15 mouse cellular contexts compared by ENCODE assay signal in the genomic region with DNA sequence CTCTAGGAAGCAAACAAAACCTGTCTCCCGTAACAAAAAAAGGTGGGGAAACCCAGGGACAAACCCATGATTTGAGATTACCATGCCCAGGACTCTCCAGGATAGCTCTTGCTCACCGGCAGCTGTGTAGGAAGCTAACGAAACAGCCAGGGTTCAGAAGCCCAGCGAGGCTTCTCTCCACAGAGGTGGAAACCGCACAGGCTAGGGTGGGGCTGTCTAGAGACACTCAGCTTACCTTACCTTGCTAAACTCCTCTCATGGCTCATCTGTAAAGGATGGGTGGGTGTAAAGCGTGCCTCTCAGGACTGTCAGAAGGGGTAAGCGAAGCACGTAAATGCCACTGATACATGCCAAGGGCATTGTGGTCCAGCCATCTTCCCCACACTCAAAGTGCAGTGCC.
DNase-seq lines count a peak whose midpoint lies in the region; ATAC-seq lines count a peak whose summit lies in the region.
"Had no signal": no experiment of that assay in that cellular context is flagged by ENCODE, and none has a peak within 500 bp of the region (broad histone marks: within the 10 kb centered on the region; RNA-seq: fewer than 3 reads in every experiment).

No protein-coding gene starts in this region.

- DNase-seq in heart, adult 11 months = peak; percentile 83
- DNase-seq in heart, postnatal 4 days = no peak
- DNase-seq in lung, postnatal 10 days = no peak
- DNase-seq in thymus, postnatal 14 days = peak; percentile 38
- DNase-seq in cerebellum, adult 8-10 months = no peak
- no peak for DNase-seq in layer of hippocampus, postnatal 25 days (ENCODE audit: extremely low spot score in 1 of 2, low spot score in 1 of 2)
- DNase-seq: adrenal gland, adult 2 months; gastrocnemius, postnatal 10 days; retina, postnatal 1 day had no signal

- H3K4me2 ChIP-seq in lung, embryonic 16.5 days (ENCODE audit: low read depth, low read length) = no peak overlapping the region
- H3K4me2 ChIP-seq: liver, embryonic 15.5 days had no signal

- peaks cover 29% of the 10 kb centered on the region for H3K4me1 ChIP-seq in lung, embryonic 16.5 days (replicated peaks; ENCODE audit: control insufficient read depth, insufficient read depth, low read length)
- peaks cover 25% of the 10 kb centered on the region; the same call in 1 of the 2 replicates for H3K4me1 ChIP-seq in brown adipose tissue, adult 24 weeks (ENCODE audit: control insufficient read depth, insufficient read depth, insufficient read length, low read length)

- H3K4me3 ChIP-seq in lung, embryonic 16.5 days (ENCODE audit: low read length) = no peak overlapping the region
- no peak overlapping the region for H3K4me3 ChIP-seq in brown adipose tissue, adult 24 weeks (ENCODE audit: insufficient read depth, low read depth, low read length)
- H3K4me3 ChIP-seq: forebrain, embryonic 10.5 days; liver, embryonic 15.5 days; midbrain, embryonic 10.5 days had no signal

- H3K27ac ChIP-seq in lung, embryonic 16.5 days (ENCODE audit: low read length) = peak overlapping the region; percentile 86
- H3K27ac ChIP-seq in brown adipose tissue, adult 24 weeks (replicated peaks; ENCODE audit: low read depth, low read length) = peak overlapping the region; percentile 60
- H3K27ac ChIP-seq: forebrain, embryonic 10.5 days; liver, embryonic 15.5 days; midbrain, embryonic 10.5 days had no signal

- H3K9me3 ChIP-seq in lung, embryonic 16.5 days (ENCODE audit: control insufficient read depth, low read length) = no peaks in the 10 kb centered on the region
- H3K9me3 ChIP-seq: forebrain, embryonic 10.5 days; liver, embryonic 15.5 days; midbrain, embryonic 10.5 days had no signal

- H3K36me3 ChIP-seq in lung, embryonic 16.5 days (ENCODE audit: control insufficient read depth, insufficient read depth, low read length) = no peaks in the 10 kb centered on the region
- H3K36me3 ChIP-seq: forebrain, embryonic 10.5 days; liver, embryonic 15.5 days; midbrain, embryonic 10.5 days had no signal

- 75% methylated on average over 8 of the region's 8 CpGs for WGBS in lung, embryonic 16.5 days

- H3K9ac ChIP-seq in lung, embryonic 16.5 days (ENCODE audit: low read length) = no peak overlapping the region
- H3K9ac ChIP-seq: liver, embryonic 15.5 days had no signal

- ATAC-seq in lung, embryonic 16.5 days (ENCODE audit: low read depth) = no peak
- ATAC-seq: intestine, postnatal 0 days had no signal

- no peaks in the 10 kb centered on the region for H3K27me3 ChIP-seq in lung, embryonic 16.5 days (ENCODE audit: control insufficient read depth, insufficient read depth, low read depth, low read length)

Comparison
In these comparisons a context has a peak if more than half of its experiments do, and no peak if none do; other contexts are left out.
1. DNase-seq: peak in heart, adult 11 months (single experiment) and thymus, postnatal 14 days (single experiment); none in heart, postnatal 4 days (single experiment), lung, postnatal 10 days (single experiment), cerebellum, adult 8-10 months (single experiment) and layer of hippocampus, postnatal 25 days (0 of 2).